Mouse (Mus musculus) lung, postnatal 4 days (tissue): Measurements from ENCODE around the gene Fkbp1b.
"Not testable (repeated sequence)": the region's sequence is repeated elsewhere in the genome, so short reads cannot be mapped to it uniquely, and the experiment has no call there.

Experiments
- DNase-seq, 2 experiments: peaks; one replicate each; pipeline ENCODE4 v3.0.0; 2021

Gene Fkbp1b

GRCm38 (mm10) chr12:4841392-4841887 is at the start of gene Fkbp1b:
Gene Fkbp1b, minus strand, starts transcription at chr12:4841591.
- DNase-seq, result peak; percentile 70 to 74

DNA sequence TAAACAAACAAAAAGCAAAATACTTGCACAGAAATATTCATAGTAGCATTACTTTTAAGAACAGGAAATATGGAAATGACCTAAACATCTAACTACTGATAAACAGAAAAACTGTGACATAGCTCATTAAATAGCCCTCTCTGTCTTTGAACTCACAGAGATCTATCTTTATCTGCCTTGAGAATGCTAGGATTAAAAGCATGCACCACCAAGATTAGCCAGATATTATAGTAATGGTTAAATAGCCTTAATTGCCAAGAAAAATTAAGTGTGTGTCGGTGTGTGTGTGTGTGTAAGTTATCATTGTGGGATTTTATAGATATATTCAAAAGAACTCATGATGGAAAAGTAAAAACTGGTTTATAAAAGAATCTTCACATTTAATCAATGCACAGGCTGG is 48.5 kb upstream of the Fkbp1b start:
- no peak for DNase-seq

GRCm38 (mm10) chr12:4889251-4889650 is 47.9 kb upstream of the Fkbp1b start:
- DNase-seq, result no peak

GRCm38 (mm10) chr12:4888739-4889138 is 47.3 kb upstream of the Fkbp1b start:
- no peak for DNase-seq

- not testable (repeated sequence) for DNase-seq
Observed at GRCm38 (mm10) chr12:4886581-4886980, 45.2 kb upstream of the Fkbp1b start.

- no peak for DNase-seq
Observed at GRCm38 (mm10) chr12:4885062-4885461, 43.7 kb upstream of the Fkbp1b start.

GRCm38 (mm10) chr12:4882086-4882485 is 40.7 kb upstream of the Fkbp1b start:
- no peak for DNase-seq

DNA sequence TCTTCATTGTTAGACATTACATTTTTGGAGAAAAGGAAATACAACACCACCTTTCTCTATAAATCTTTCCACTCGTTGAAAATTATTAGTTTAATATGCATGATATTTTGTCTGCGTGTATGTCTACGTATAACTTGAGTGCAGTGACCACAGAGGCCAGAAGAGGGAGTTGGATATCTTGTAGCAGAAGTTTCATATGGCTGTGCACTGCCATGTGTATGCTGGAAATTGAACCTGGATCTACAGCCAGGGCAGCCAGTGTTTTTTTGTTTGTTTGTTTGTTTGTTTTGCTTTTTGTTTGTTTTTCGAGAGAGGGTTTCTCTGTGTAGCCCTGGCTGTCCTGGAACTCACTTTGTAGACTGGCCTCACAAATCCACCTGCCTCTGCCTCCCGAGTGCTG is 37.7 kb upstream of the Fkbp1b start:
- DNase-seq, result no peak

DNA sequence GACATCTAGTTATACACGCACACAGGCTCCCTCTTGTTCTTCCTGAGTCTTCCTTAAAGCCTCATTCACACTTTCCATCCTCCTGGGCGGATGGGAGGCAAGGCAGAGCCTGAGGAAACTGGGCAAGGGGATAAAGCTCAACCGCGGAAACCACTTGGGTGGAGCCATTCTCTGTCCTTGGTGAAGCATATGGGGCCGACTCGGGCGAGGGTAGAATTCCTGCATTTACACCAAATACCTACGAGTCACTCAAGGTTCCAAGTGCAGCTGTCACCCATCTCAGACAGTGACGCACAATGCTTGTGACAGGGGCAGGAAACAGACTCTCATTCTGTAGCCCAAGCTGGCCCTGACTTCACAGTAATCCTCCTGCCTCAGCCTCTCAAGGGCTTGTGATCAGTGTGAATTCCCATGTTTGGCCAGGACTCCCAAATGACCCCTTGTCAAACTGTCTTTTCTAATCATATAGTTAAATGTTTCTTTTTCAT is 36.9 kb upstream of the Fkbp1b start:
- no peak for DNase-seq

DNA sequence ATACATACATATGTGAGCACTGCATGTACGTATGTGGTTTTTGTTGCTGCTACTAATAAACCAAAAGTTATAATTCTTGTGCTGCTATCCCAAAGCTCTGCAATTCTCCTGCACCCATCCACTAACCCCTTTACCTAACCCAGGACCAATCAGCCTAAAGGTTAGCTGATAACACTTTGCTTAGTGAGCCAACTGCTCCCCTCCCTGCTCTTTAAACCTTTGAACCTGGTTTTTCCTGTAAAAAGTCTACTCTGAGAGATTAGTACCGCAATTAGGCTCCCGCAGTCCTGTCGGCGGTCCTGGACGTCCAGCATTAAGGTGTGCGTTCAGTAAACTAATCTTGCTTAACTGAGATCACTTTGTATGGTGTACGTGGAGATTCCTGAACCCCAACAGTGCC is 34.2 kb upstream of the Fkbp1b start:
- no peak for DNase-seq

DNA sequence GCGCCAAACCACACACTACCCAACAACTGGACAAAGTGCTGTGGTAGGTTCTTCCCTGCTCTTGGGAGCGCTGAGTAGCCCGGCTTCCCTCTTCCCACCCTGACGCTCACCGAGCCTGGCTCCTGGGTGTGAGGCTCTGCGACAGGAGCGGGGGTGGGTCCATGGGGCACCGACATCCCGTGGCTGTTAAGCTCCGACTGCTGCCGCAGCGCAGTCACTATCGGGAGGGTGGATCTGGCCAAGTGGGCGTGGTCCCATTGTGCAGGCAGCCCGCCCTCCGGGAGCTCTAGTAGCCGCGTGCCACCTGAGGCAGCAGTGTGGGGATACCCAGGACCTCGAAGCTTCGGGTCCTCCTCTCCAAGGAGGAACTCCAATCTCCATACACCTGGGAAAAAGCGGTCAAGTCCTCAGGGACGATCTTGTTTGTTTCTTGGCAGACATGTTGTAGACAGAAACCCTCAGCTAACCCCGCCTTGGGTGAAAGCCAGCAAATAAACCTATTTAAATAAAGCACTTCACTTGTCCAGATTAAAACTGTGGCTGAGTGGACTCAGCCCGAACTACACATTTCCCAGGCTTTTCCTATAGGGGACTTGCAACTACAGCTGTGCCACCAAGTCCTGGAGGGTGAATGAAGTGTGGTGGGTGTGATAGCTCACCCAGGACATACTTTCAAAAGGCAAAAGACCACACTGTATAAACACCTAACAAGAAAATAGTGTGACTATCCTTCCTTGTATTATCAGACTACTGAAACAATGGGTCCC is 33.0 kb upstream of the Fkbp1b start, which contains the start of gene Mfsd2b:
Mfsd2b (minus strand) TSS at position 199 of the 767 bp plus-strand sequence.
- DNase-seq, result peak; percentile 81 to 86

- DNase-seq, result no peak
Observed at GRCm38 (mm10) chr12:4873531-4873930, 32.1 kb upstream of the Fkbp1b start.

- no peak for DNase-seq
Observed at GRCm38 (mm10) chr12:4872983-4873477, 31.6 kb upstream of the Fkbp1b start.

GRCm38 (mm10) chr12:4872273-4872672 is 30.9 kb upstream of the Fkbp1b start:
- no peak for DNase-seq

DNA sequence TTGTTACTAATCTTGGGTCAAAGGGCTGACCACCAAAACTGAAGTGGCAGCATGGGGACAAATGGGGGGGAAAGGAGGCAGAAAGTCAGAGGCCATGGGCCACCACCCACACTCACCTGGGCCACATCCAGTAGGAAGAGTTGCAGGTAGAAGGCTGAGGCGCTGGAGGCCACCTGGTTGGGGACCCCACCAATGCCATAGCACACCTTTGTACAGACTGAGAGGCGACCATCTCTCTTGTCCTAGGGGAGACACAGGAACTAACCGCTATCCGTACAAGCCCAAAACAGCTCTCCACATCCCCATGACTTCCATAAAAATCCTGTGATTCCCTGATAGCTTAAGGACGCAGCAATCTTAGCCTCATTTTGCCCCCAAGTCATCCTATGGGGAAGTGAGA is 29.9 kb upstream of the Fkbp1b start:
- DNase-seq, result peak in 1 of 2 experiments; percentile 18

- DNase-seq, result no peak
Observed at GRCm38 (mm10) chr12:4868924-4869323, 27.5 kb upstream of the Fkbp1b start.

GRCm38 (mm10) chr12:4864338-4864690 is 22.9 kb upstream of the Fkbp1b start:
- DNase-seq, result no peak

GRCm38 (mm10) chr12:4863654-4864337 is 22.4 kb upstream of the Fkbp1b start:
- DNase-seq, result peak; percentile 31 to 49

GRCm38 (mm10) chr12:4862672-4863071 is 21.3 kb upstream of the Fkbp1b start:
- no peak for DNase-seq

- no peak for DNase-seq
Observed at GRCm38 (mm10) chr12:4859241-4859914, 18.0 kb upstream of the Fkbp1b start.

GRCm38 (mm10) chr12:4856834-4857233 is 15.4 kb upstream of the Fkbp1b start:
- no peak for DNase-seq

DNA sequence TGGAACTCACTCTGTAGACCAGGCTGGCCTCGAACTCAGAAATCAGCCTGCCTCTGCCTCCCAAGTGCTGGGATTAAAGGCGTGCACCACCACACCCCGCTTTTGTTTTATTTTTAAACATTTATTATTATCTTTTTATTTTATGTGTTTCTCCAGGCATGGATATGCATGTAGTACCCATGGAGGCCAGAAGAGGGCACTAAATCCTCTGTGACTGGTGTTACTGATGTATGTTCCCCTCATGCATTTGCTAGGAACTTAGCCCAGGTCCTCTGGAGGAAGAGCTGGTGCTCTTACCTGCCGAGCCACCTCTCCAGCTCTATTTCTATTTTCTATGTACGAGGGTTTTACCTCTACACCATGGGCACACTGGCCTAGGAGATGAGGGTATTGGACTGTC is 14.8 kb upstream of the Fkbp1b start:
- no peak for DNase-seq

GRCm38 (mm10) chr12:4843741-4844140 is 2.4 kb upstream of the Fkbp1b start:
- peak; percentile 51 to 53 for DNase-seq
